Comparison of ENCODE assay signal across 13 mouse cellular contexts in genomic region chr8:10420551-10420950, GRCm38 (mm10).
"Had no signal": no experiment of that assay in that cellular context is flagged by ENCODE, and none has a peak within 500 bp of the region (broad histone marks: within the 10 kb centered on the region; RNA-seq: fewer than 3 reads in every experiment).

No protein-coding gene starts in this region.

- H3K4me3 ChIP-seq: limb, embryonic 13.5 days; liver, embryonic 15.5 days; midbrain, embryonic 15.5 days; neural tube, embryonic 12.5 days had no signal

- H3K27ac ChIP-seq: limb, embryonic 13.5 days; liver, embryonic 15.5 days; midbrain, embryonic 15.5 days; neural tube, embryonic 12.5 days had no signal

- H3K4me1 ChIP-seq: liver, embryonic 15.5 days had no signal

- H3K27me3 ChIP-seq: limb, embryonic 13.5 days; liver, embryonic 15.5 days; midbrain, embryonic 15.5 days; neural tube, embryonic 12.5 days had no signal

- DNase-seq: kidney, adult 9 months; kidney, postnatal 25 days; left cerebral cortex, postnatal 4 days; lung, embryonic 14.5 days; lung, postnatal 14 days; thymus, adult 18-20 months; thymus, postnatal 14 days had no signal

- H3K36me3 ChIP-seq: limb, embryonic 13.5 days; liver, embryonic 15.5 days; midbrain, embryonic 15.5 days; neural tube, embryonic 12.5 days had no signal

- ATAC-seq: intestine, postnatal 0 days; midbrain, embryonic 15.5 days had no signal

- H3K4me2 ChIP-seq: limb, embryonic 13.5 days; liver, embryonic 11.5 days; liver, embryonic 15.5 days; lung, embryonic 14.5 days; midbrain, embryonic 15.5 days; neural tube, embryonic 12.5 days had no signal

- H3K9me3 ChIP-seq: limb, embryonic 13.5 days; liver, embryonic 15.5 days; midbrain, embryonic 15.5 days had no signal

- H3K9ac ChIP-seq: limb, embryonic 13.5 days; liver, embryonic 15.5 days; lung, embryonic 14.5 days; midbrain, embryonic 15.5 days; neural tube, embryonic 12.5 days had no signal
